Mouse (Mus musculus) midbrain, embryonic 12.5 days (tissue): ENCODE measurements around the gene Naip5. TPM values are rescaled to one million over a fixed set of nuclear protein-coding genes. Genes with fewer than 3 reads are reported as not detected.
"Not testable (repeated sequence)": the region's sequence is repeated elsewhere in the genome, so short reads cannot be mapped to it uniquely, and the experiment has no call there.

ENCODE experiments used
- ATAC-seq: fragments of 200-750 bp; cut with Nextera tagmentation; 2 replicates; pipeline ENCODE4 v1.8.0; 2017; ENCODE audit warnings: low read depth, moderate TSS enrichment, moderate library complexity; ENCODE audit not compliant: low FRiP score
- H3K27ac ChIP-seq: fragments of 300-500 bp; sonication (generic); replicated peaks from 2 replicates; pipeline ENCODE4 v1.5.1; 2016; ENCODE audit warnings: mild to moderate bottlenecking
- H3K27me3 ChIP-seq: fragments of 300-500 bp; sonication (generic); 2 replicates; pipeline ENCODE4 v1.6.1; 2016; ENCODE audit warnings: mild to moderate bottlenecking
- H3K36me3 ChIP-seq: fragments of 300-500 bp; sonication (generic); 2 replicates; pipeline ENCODE4 v1.6.1; 2016
- H3K4me1 ChIP-seq: fragments of 300-500 bp; sonication (generic); 2 replicates; pipeline ENCODE4 v1.6.1; 2016
- H3K4me2 ChIP-seq: fragments of 300-500 bp; sonication (generic); replicated peaks from 2 replicates; pipeline ENCODE4 v1.6.1; 2016; ENCODE audit warnings: mild to moderate bottlenecking, moderate library complexity
- H3K4me3 ChIP-seq: fragments of 300-500 bp; sonication (generic); 2 replicates; pipeline ENCODE4 v1.5.1; 2016; ENCODE audit warnings: mild to moderate bottlenecking
- H3K9ac ChIP-seq: fragments of 300-500 bp; sonication (generic); replicated peaks from 2 replicates; pipeline ENCODE4 v1.6.1; 2016; ENCODE audit warnings: mild to moderate bottlenecking, moderate library complexity
- H3K9me3 ChIP-seq: fragments of 300-500 bp; sonication (generic); 2 replicates; pipeline ENCODE4 v1.6.1; 2016; ENCODE audit warnings: mild to moderate bottlenecking
- WGBS: fragments of 180-500 bp; shearing (Covaris S2); methylation state at CpG from one replicate; pipeline ENCODE4 v1.1.7; 2016; 5-methylcytosine and 5-hydroxymethylcytosine counted together
- polyA plus RNA-seq: library from polyadenylated mRNA; unstranded; fragments of >200 nt; fragmentation: Nextera tagmentation; extraction: Ambion mirVana; gene quantifications from 2 replicates; pipeline ENCODE4 v1.2.1, GENCODE M21; 2016

The Naip5 gene
- polyA plus RNA-seq, 1 experiment from 2014 or later = 0.06 TPM

- H3K27me3 ChIP-seq = no peaks in the 10 kb centered on the region
- H3K9me3 ChIP-seq = no peaks in the 10 kb centered on the region
- no peaks in the 10 kb centered on the region for H3K36me3 ChIP-seq
- no peak overlapping the region for H3K4me3 ChIP-seq
- no peak overlapping the region for H3K4me2 ChIP-seq
- no peak overlapping the region for H3K9ac ChIP-seq
- no peak for ATAC-seq
- H3K4me1 ChIP-seq = no peaks in the 10 kb centered on the region
- H3K27ac ChIP-seq = no peak overlapping the region
Observed at GRCm38 (mm10) chr13:100200778-100201177, 45.3 kb downstream of the Naip5 start.

- Histone ChIP-seq H3K27ac (no peak overlapping the region), H3K4me3 (no peak overlapping the region), H3K9ac (no peak overlapping the region), H3K9me3 (no peaks in the 10 kb centered on the region), H3K4me2 (no peak overlapping the region), H3K36me3 (no peaks in the 10 kb centered on the region), H3K27me3 (no peaks in the 10 kb centered on the region), H3K4me1 (no peaks in the 10 kb centered on the region)
- WGBS = 89% methylated on average over 3 of the region's 3 CpGs
- no peak for ATAC-seq
Observed at GRCm38 (mm10) chr13:100195421-100195820, 50.7 kb downstream of the Naip5 start.

- H3K27ac ChIP-seq, H3K36me3 ChIP-seq, H3K4me3 ChIP-seq, H3K9ac ChIP-seq, H3K27me3 ChIP-seq, H3K4me1 ChIP-seq, H3K9me3 ChIP-seq, H3K4me2 ChIP-seq, ATAC-seq: not testable (repeated sequence)
Observed at GRCm38 (mm10) chr13:100183111-100183510, 63.0 kb downstream of the Naip5 start.

- not testable (repeated sequence) for H3K4me1 ChIP-seq, H3K27me3 ChIP-seq, H3K4me2 ChIP-seq, H3K4me3 ChIP-seq, H3K9me3 ChIP-seq, H3K9ac ChIP-seq, ATAC-seq, H3K36me3 ChIP-seq, H3K27ac ChIP-seq
- 87% methylated on average over 4 of the region's 5 CpGs for WGBS
Observed at GRCm38 (mm10) chr13:100174360-100174759, 71.8 kb downstream of the Naip5 start.

- not testable (repeated sequence) for H3K4me1 ChIP-seq, H3K9me3 ChIP-seq, H3K9ac ChIP-seq, ATAC-seq, H3K4me2 ChIP-seq, H3K36me3 ChIP-seq, H3K4me3 ChIP-seq, H3K27me3 ChIP-seq, H3K27ac ChIP-seq
- WGBS = 73% methylated on average over 2 of the region's 2 CpGs
Observed at GRCm38 (mm10) chr13:100166378-100166777, 79.7 kb downstream of the Naip5 start.

DNA sequence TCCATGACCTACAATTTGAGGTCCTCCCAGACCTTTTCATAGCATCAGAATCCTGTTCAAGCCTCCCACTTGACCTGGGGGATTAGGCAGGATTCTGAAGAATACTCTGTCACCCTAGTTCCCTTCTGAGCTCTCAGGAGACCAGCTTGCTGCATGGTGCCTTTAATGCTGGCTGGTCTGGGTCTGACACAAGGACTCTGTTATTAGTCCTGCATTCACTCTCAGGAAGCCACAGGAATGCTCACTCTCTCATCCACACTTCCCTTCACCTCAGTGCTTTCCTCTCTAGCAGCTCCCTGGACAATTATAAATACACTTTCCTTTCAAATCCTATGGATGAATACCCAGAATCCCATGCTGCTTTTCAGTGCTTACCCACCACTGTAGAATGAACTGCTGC lies 83.7 kb downstream of the Naip5 start:
- not testable (repeated sequence) for H3K4me3 ChIP-seq, H3K9me3 ChIP-seq, H3K27me3 ChIP-seq, H3K9ac ChIP-seq, ATAC-seq, H3K27ac ChIP-seq, H3K4me1 ChIP-seq, H3K36me3 ChIP-seq, H3K4me2 ChIP-seq

Other genes with a start within 250 kb of the Naip5 start
- 31.3 and 34.7 TPM in 2 replicates for gene Mccc2, start 230.7 kb downstream of the Naip5 start, polyA plus RNA-seq
- 32.5 and 32.6 TPM in 2 replicates for gene Bdp1, start 142.3 kb downstream of the Naip5 start, polyA plus RNA-seq
- 282 and 323 TPM in 2 replicates for gene Serf1, start 138.3 kb downstream of the Naip5 start, polyA plus RNA-seq
- 63.6 and 65.1 TPM in 2 replicates for gene Smn1, start 121.5 kb downstream of the Naip5 start, polyA plus RNA-seq
- gene Naip2, start 44.2 kb downstream of the Naip5 start, polyA plus RNA-seq = 0.34 TPM in 1 of 2 replicates, not detected in the other
- 0.07 and 0.10 TPM in 2 replicates for gene Naip6, start 71.4 kb upstream of the Naip5 start, polyA plus RNA-seq
- gene Naip1, start 206.5 kb upstream of the Naip5 start, polyA plus RNA-seq = not detected in 2 replicates
- gene Gtf2h2, start 246.3 kb upstream of the Naip5 start, polyA plus RNA-seq = 81.9 and 88.8 TPM in 2 replicates